Mouse (Mus musculus) brain, embryonic 14.5 days (tissue): ENCODE data around the gene Cacna2d2. TPM values are rescaled to one million over a fixed set of nuclear protein-coding genes. Genes with fewer than 3 reads are reported as not detected.
A peak's percentile ranks its signal among the peaks of the same experiment; 100 is the strongest.

Source experiments
- DNase-seq: peaks from one replicate; pipeline ENCODE4 v3.0.0-alpha.2; 2011; ENCODE audit warnings: low read depth
- CTCF ChIP-seq: fragments of 200-500 bp; IDR thresholded peaks from 2 replicates; pipeline ENCODE4 v1.5.1; 2012; ENCODE audit warnings: inconsistent platforms, mild to moderate bottlenecking, moderate library complexity, borderline replicate concordance; ENCODE audit not compliant: insufficient read depth, insufficient read length; ENCODE audit errors: extremely low read depth
- POLR2A ChIP-seq: fragments of 200-500 bp; IDR thresholded peaks from 2 replicates; pipeline ENCODE4 v1.6.1; 2012; ENCODE audit warnings: mild to moderate bottlenecking, inconsistent platforms, borderline replicate concordance; ENCODE audit not compliant: poor library complexity, insufficient read depth, insufficient read length, severe bottlenecking; ENCODE audit errors: extremely low read depth
- polyA plus RNA-seq: library from polyadenylated mRNA; depleted of rRNA; stranded (reverse); fragments of >200 nt; gene quantifications from 2 replicates; pipeline ENCODE4 v1.2.3, GENCODE M21; 2012

The Cacna2d2 gene
- polyA plus RNA-seq, 1 experiment = 143 TPM

DNA sequence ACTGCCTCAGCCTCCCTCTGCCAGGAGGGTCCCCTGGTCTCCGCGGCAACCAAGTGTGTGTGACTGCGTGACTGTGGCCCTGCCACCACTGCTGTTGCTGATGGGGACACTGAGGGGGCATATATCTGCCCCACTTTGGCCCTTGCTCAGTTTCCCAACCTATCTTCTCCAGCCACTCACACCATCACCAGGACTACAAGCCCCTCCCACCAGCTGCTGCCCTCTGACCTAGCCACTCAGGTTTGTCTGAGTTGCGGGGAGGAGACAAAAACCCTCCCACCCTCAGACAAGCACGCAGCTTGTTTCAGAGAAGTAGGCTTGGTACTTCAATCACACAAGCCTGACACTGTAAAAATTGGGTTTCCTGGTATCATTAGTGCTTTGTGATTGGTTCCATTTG is 24.0 kb upstream of the Cacna2d2 start:
- no peak for TF ChIP-seq POLR2A
- no peak for TF ChIP-seq CTCF
- no peak for DNase-seq

DNA sequence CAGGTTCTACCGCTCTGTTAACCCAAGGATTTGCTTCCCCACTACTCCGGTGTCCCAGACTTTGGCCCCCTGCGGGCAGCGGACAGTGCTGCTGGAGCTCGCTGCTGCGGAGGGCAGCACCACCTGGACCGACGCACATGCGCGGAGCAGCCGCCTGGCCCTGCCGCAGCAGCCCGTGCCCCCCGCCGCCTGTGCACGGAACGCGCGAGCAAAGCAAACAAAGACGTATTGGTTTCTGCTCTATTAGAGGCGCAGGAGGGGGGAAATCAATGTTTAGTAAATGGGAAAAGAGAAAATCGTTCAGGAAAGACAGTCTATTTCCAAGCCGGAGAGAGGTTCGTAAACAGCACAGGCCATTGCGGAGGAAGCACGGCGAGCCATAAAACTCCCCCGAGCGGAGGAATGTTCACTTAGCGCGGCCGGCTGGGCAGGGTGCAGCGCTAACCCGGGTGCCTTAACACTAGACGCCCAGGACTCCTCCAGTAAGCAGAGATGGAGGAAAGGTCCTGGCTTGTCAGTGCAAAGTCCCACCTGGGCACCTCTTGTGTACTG is 21.4 kb upstream of the Cacna2d2 start:
- peak; percentile 28; the same call in 1 of the 2 replicates for TF ChIP-seq POLR2A
- TF ChIP-seq CTCF = peak; percentile 39; the same call in 1 of the 2 replicates
- DNase-seq = peak; percentile 83

DNA sequence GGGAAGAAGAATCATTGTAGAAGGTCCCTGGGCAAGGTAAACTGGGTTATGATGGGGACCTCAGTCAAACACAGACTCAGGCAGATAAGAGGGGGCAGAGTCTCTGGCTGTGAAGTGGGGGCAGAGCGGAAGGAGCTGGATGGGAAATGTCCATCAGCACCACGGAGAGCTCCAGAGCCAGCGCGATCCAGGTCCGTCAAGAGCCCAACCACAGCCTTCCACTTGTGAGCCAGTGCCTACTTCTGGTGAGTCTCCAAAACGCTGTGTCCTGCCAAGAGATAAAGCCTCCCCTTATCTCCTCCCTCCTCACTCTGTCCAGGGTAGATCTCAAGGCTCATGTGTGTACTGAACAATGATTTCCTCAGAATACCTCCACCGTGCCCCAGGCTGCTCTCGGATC is 17.7 kb upstream of the Cacna2d2 start:
- peak; percentile 15 for DNase-seq
- no peak for TF ChIP-seq CTCF
- TF ChIP-seq POLR2A = no peak

DNA sequence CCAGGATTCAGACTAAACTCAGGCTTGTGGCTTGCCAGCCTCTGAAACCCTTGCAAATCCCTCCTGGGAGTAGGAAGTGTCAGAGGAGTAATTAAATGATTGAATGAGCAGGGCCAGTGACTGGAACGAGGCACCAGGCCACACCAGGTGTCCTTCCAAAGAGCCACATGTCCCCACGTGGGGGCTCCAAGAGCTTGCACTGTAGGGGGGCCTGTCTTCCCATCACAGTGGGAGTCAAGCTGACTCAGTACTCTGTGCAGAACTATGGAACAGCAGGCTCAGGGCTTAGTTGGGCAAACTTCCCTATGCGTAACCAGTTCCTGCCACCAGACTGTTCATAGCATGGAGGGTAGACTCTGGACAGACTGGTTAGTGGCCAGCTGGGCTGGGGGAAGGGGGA is 15.0 kb upstream of the Cacna2d2 start:
- TF ChIP-seq POLR2A (no peak), CTCF (no peak)
- peak; percentile 31 for DNase-seq

DNA sequence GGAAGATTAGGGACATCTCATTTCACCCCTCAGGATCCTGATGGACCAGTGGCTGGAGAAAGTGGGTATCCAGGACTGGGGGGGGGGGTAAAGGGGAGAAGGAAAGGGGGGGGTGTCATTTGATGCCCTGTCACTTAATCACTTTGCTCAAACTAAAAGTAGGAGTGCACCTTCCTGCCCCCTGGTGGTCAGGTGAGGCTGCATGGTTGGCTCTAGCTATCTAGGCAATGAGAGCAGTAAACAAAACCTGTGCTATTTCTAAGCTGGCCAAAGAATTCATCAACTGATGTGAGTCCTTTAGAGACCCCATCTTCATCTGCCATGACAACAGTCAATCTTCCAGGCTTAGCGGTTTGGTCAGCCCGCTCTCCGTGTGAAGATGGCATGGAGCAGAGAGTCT is 12.7 kb upstream of the Cacna2d2 start:
- no peak for DNase-seq

DNA sequence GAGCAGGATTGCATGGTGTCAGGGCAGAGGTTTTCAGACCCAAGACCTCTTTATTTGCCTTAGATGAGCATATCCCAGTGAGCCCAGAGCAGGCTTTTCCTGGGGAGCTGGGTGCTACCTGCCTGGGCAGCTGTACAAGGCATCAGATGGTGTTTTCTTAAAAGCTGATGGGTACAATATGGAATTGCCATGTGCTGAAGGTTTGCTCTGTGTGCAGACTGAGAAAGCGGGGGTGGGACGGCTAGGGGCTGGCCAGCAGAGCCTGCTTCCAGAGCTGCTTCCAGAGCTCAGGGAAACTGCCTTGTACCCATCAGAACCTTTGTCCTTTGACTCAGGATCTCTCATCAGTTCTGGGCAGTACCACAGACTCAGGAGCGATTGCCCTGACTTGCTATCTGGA is 11.7 kb upstream of the Cacna2d2 start:
- peak; percentile 14 for DNase-seq
- TF ChIP-seq CTCF = no peak
- TF ChIP-seq POLR2A = no peak

More for the DNA sequence above, 12.7 kb upstream of the Cacna2d2 start:
- peak; percentile 52; the same call in 1 of the 2 replicates for TF ChIP-seq CTCF
- no peak for TF ChIP-seq POLR2A

DNA sequence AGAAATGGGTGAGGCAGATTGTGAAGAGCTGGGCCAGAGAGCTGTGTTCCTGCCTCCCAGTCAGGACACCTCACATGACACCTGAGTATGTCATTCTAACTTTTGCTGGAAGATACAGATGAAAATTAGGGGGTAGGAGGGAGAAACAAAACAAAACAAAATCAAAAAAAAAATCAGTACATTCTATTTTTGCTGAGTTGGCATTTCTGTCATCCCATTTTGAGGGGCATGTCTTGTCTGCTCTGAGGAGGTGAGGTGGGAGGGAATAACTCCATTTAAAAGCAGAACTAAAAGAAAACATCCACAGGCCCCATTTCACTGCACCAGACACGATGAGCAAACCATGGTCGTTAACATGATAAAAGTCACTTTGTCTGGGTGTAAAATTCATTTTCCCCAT is 11.1 kb upstream of the Cacna2d2 start:
- DNase-seq = no peak
- no peak for TF ChIP-seq CTCF
- TF ChIP-seq POLR2A = no peak

DNA sequence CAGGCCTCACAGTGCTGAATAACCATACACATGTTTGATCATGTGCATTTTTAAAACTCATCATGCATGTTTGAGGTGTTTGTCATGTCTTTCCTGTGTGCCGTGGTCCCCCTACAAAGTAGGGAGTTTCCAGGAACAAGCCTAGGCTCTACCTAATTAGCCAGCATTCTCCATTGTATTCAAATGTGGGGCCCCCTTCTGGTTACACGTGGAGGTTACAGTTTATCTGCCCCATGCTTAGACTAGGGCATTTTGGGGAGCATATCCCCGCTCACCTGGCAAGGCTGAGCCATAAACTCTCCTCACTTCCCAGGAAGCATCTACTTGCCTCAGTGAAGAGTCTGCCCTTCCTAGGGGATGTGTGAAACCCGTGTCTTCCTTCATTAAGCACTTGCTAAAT is 3.0 kb upstream of the Cacna2d2 start:
- TF ChIP-seq POLR2A (no peak), CTCF (no peak; the same call in 1 of the 2 replicates)

DNA sequence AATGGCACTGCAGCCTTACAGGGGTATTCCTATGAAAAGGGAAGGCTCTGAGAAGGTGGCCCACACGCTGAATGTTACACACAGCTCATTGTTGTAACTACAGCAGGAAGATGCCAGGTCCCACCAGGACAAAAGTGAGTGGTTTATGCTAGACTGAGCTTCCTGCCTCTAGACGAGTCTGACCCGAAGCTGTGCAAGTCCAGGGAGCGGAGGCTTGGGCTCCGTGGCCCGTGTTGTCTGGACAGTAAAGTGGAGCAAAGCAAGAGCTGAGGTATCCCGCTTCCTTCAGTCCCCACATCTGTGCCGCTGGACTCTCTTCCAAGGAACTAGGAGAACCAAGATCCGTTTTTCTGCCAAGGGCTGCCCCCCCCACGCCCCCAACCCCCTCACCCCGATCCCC is 444 bp upstream of the Cacna2d2 start:
- TF ChIP-seq POLR2A (no peak), CTCF (no peak)

More for the DNA sequence above, 3.0 kb upstream of the Cacna2d2 start:
- DNase-seq = no peak

DNA sequence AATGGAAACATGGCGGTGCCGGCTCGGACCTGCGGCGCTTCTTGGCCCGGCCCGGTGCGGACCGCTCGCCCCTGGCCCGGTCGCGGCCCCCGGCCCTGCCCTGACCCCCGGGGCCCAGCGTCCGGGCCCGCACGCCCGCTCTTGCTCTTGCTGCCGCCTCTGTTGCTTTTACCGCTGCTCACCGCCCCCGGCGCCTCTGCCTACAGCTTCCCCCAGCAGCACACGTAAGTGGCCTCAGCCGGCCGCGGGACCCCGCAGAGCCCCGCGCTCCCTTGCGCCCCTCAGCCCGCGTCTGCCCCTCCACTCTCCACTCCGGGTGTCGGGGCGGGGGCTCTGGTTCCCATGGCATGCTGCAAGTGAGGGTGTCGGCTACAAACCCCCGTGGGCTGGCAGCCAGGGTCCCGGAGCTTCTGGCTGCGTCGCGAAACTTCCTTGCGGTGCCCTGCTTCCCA is 674 bp downstream of the Cacna2d2 start:
- peak; percentile 65 for DNase-seq
- no peak for TF ChIP-seq POLR2A
- no peak for TF ChIP-seq CTCF

More for the DNA sequence above, 444 bp upstream of the Cacna2d2 start:
- no peak for DNase-seq

DNA sequence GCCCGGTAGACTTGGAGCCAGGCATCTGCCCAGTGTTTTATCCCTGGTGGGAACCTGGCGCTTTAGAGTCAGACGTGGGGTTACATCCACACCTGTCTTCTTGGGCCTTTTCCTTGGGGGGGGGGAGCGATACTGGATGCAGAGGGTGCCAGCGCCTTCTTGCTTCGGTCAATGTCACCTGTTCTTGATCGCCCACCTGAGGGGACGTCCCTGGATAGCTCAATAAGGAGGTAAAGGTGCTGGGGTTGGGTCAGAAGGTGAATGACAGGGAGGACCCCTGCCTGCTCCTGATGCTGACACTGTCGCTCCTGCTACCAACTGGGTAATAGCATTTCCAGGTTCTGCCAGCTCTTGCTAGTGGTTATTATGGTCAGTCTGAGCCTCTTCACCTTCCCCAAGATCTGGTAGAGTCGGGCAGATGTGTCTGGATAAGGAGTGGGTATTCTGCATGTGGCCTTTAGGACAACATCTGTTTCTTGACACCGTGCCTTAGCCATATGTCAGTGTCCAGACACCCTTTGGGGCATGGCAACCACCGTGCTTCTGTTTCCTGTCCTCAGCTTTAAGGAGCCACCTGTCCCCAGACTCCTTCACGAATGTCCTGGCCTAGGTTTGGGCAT is 1.4 kb downstream of the Cacna2d2 start:
- DNase-seq = no peak
- TF ChIP-seq POLR2A = no peak

DNA sequence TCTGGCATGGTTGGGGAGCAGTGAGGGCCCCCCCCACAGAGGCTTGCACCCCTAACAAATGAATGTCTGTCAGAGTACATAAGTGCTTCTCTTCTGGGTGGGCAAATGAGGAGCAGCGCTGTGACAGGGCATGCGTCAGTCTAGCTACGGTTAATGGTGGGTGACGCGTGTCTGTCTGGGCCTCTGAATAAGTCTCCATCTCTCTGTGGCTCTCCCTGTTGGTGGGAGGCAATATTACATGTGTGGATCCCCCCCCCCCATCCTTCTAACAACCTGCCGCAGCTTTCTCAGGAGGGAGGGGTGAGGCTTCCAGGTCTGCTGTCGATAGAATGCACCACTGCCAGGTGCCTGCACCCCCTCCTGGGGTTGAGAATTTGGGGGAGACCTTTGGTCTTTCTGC is 3.7 kb downstream of the Cacna2d2 start:
- TF ChIP-seq CTCF = peak; percentile 21; the same call in 1 of the 2 replicates
- TF ChIP-seq POLR2A = no peak
- no peak for DNase-seq
